Mouse (Mus musculus) cerebellum, adult 2 months (tissue): ENCODE data around the gene Dpp6.

Experiments used
- CTCF ChIP-seq: fragments of 200-500 bp; IDR thresholded peaks from 2 replicates; pipeline ENCODE4 v1.5.1; 2011; ENCODE audit warnings: low read depth, mild to moderate bottlenecking, control low read depth, low read length, moderate library complexity, borderline replicate concordance; ENCODE audit not compliant: insufficient read depth
- POLR2A ChIP-seq: fragments of 200-500 bp; IDR thresholded peaks from 2 replicates; pipeline ENCODE4 v1.6.1; 2011; ENCODE audit warnings: low read length, control low read depth, borderline replicate concordance; ENCODE audit not compliant: insufficient read depth

GRCm38 (mm10) chr5:27457686-27458085 lies 640.7 kb downstream of the Dpp6 start:
- TF ChIP-seq POLR2A (no peak), CTCF (no peak)
